Mouse (Mus musculus) left cerebral cortex, adult 2 months (tissue): Measurements from ENCODE around the gene Tnrc6b. TPM values are rescaled to one million over a fixed set of nuclear protein-coding genes. Genes with fewer than 3 reads are reported as not detected.
A peak's percentile ranks its signal among the peaks of the same experiment; 100 is the strongest.

Experiments
- DNase-seq, 2 experiments: peaks; one replicate each; pipeline ENCODE4 v3.0.0; 2021 to 2022; ENCODE audit warnings: low spot score in 2 of 2, mixed read lengths in 1 of 2; ENCODE audit errors: extremely low spot score in 1 of 2
- H3K27ac ChIP-seq: fragments of 200-600 bp; 2 replicates; pipeline ENCODE4 v1.8.1; 2022
- H3K4me3 ChIP-seq: fragments of 200-600 bp; 2 replicates; pipeline ENCODE4 v1.8.1; 2022
- CTCF ChIP-seq: fragments of 200-600 bp; IDR thresholded peaks from 2 replicates; pipeline ENCODE4 v1.8.1; 2022; ENCODE audit warnings: antibody characterized with exemption, mild to moderate bottlenecking, moderate library complexity
- intact Hi-C: fragments of 180-260 bp; cut with DNase I; formaldehyde crosslinking; loops from one replicate; pipeline ENCODE4 v1.15.1; 2025
- total RNA-seq, 2 experiments: library from RNA; stranded (reverse); gene quantifications; 2 replicates each; pipeline ENCODE4 v1.2.3; 2021

The Tnrc6b gene
- total RNA-seq, 2 experiments from 2014 or later = 118 to 120 TPM

DNA sequence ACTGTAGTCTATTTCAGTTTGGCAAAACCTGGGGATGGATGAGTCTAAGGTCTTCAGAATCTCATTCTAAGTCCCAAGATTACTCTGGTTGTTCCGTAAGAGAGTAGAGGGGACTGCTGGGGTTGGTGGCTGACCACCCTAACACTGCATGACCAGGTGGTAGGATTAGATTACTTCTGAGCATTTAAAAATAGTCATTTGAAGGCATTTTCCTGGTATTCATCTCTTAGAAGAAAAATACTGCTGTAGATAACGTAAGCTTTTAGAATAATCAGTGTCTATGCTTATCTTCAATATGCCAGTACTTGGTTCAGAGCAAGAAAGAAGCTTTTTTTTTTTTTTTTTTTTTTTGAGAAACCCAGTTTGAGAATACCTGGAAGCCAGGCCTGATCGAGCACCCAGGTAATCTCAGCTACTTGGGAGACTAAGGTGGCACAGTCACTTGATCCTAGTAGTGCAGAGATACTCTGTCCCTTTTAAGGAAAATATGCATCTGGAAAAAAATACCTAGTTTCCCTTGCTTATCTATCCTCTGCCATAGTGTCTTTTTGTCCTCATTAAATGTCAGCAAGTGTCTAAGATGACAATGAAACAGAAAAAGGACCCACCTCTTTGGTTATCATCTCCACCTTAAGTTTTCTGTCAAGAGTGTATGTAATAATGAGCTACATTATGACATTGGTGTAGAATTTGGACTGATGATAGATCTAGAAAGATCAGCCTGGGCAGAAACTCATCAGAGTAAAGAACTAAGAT is 33.7 kb downstream of the Tnrc6b start:
- Histone ChIP-seq H3K4me3 (no peak overlapping the region), H3K27ac (no peak overlapping the region)
- intact Hi-C loops = no loop called here
- no peak for TF ChIP-seq CTCF
- no peak for DNase-seq

DNA sequence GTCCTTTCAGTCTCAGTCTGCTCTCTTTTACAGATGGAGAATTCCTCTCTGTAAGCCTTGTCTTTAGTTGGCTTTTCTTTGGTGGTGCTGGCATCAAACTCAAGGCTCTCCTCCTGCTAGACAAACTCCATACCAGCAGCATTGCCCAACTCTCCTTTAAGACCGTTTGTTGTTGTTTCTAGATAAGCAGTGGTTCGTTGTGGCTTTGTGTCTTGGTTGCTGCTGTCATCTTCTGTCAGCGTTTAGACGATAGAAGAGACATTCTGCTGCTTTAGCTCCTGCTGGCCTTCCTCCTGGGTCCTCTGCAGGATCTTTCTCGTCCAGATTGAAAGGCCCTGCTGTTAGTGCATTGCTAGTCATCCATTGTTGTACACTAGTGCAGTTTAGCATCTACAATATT is 37.9 kb downstream of the Tnrc6b start:
- TF ChIP-seq CTCF = no peak
- H3K4me3 ChIP-seq = no peak overlapping the region
- DNase-seq = no peak
- intact Hi-C loops = no loop called here
- H3K27ac ChIP-seq = no peak overlapping the region

- Histone ChIP-seq H3K27ac (peak overlapping the region; percentile 15; the same call in 1 of the 2 replicates), H3K4me3 (no peak overlapping the region)
- peak in 1 of 2 experiments; percentile 10 for DNase-seq
- intact Hi-C loops = no loop called here
- no peak for TF ChIP-seq CTCF
These were observed 42.2 kb downstream of the Tnrc6b start for GRCm38 (mm10) chr15:80753351-80753750.

DNA sequence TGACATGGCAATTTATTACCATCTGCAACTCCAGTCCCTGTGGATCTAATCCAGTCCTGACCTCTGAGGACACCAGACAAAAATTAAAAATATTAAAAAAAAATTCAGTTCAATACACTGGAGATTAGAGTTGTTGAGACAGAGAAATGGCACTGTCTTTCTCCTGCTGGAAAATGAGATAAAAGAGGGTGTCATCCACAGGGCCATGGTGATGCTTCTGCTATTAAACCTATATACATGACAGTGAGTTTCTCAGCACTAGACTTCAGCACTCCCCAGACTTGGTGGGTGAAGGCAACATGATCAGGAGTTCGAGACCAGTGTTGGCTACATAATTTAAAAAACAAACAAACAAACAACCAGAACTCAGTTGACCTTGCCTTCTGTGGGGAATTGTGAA is 43.0 kb downstream of the Tnrc6b start:
- intact Hi-C loops = no loop called here
- DNase-seq = no peak
- no peak overlapping the region for H3K27ac ChIP-seq
- no peak overlapping the region for H3K4me3 ChIP-seq
- no peak for TF ChIP-seq CTCF

DNA sequence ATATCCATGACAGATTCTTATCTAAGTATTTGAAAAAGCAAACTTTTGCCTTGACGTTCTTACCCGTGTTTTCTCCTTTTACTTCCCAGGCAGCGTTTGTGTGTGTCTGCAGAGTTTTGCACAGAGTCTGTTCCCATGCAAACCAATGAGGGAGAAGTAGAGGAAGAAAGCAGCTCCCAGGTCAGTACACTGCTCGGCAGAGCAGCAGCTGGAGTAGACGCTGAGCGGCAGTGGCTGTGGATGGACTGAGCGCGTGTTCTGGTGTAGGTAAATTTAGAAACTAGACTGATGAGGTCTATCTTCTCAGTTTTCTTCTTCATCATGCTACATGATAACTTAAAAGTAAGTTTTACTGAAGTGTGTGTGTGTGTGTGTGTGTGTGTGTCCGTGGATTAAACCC is 48.3 kb downstream of the Tnrc6b start:
- TF ChIP-seq CTCF = no peak
- intact Hi-C loops = no loop called here
- DNase-seq = no peak
- Histone ChIP-seq H3K4me3 (no peak overlapping the region), H3K27ac (no peak overlapping the region)

DNA sequence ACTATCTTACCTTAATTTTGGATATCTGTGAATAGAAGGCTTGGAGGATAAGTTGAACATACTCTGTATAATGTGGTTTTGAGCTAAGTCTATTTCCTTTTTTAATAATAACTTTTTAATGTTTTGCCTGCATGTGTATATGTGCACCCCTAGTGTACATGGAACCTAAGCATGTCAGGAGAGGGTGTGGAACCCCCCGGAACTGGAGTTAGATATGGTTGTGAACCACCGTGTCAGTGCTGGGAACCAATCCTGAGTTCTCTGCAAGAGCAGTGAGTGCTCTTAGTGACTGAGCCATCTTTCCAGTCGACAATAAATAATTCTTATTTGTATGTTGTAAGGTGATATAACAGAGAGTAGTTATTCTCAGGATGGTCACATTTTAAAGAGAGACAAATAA is 49.4 kb downstream of the Tnrc6b start:
- intact Hi-C loops = no loop called here

GRCm38 (mm10) chr15:80760935-80761334 is 49.8 kb downstream of the Tnrc6b start:
- Histone ChIP-seq H3K27ac (no peak overlapping the region), H3K4me3 (no peak overlapping the region)
- DNase-seq = no peak
- intact Hi-C loops = no loop called here
- TF ChIP-seq CTCF = no peak

More for the DNA sequence above, 49.4 kb downstream of the Tnrc6b start:
- H3K4me3 ChIP-seq = no peak overlapping the region
- no peak for TF ChIP-seq CTCF
- DNase-seq = no peak
- H3K27ac ChIP-seq = no peak overlapping the region

- H3K4me3 ChIP-seq = no peak overlapping the region
- intact Hi-C loops = no loop called here
- TF ChIP-seq CTCF = no peak
- no peak for DNase-seq
- H3K27ac ChIP-seq = no peak overlapping the region
These were observed 51.5 kb downstream of the Tnrc6b start for GRCm38 (mm10) chr15:80762621-80763020.

DNA sequence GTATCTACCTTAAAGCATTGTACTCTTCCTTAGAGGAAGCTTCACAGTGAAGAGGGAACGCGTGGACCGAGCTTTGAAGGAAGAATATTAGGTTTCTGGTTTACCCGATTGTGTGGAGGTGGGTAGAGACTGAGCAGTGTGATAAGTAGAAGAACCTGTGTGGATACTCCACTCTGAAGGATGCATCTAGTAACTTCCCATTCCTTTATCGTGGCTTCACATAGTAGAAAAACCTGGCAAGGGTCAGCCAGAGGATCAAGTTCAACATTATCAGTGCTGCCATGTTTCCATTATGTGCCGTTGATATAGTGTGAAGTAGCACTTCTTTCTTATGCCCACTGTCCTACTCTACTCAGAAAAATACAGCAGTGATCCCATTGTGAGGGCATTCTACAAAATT is 53.6 kb downstream of the Tnrc6b start:
- intact Hi-C loops = no loop called here
- DNase-seq = no peak

DNA sequence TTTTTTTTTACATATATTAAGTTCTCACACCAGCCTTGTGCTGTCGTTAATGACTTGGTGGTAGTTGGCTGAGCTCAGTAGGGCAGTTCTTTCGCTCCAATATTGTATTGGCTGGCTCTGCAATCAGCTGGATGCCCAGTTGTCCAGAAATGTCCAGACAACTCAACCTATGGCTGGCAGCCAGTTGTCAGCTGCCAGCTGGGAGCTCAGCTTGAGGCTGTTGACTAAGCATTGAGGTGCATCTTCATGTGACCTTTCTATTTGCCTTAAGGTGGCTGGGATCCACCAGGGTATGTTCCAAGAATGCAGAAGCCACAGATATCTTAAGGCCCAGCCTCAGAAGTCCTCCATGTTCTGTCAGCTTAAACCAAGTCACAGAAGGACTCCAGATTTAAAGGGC is 54.3 kb downstream of the Tnrc6b start:
- intact Hi-C loops = no loop called here
- TF ChIP-seq CTCF = no peak
- H3K27ac ChIP-seq = no peak overlapping the region
- no peak for DNase-seq
- no peak overlapping the region for H3K4me3 ChIP-seq

More for the DNA sequence above, 53.6 kb downstream of the Tnrc6b start:
- H3K4me3 ChIP-seq = no peak overlapping the region
- no peak for TF ChIP-seq CTCF
- no peak overlapping the region for H3K27ac ChIP-seq

DNA sequence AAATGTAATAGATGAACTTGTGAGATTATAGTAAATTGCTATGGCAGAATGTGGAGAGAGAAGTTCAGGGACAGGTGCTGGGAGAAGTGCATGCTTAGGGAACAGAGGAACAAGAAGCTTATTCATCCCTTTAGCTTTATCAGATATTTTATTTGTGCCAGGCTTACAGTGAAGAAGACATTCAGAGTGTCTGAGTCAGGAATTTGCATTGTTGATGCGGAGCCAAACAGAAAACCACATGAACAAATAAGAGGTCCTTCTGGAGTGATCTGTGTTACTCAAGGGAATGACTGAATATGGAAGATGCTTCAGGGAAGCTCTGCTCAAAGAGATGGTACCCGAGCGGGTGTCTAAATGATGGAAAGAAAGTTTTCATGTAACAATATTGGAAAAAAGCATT is 57.1 kb downstream of the Tnrc6b start:
- Histone ChIP-seq H3K27ac (no peak overlapping the region), H3K4me3 (no peak overlapping the region)
- no peak for DNase-seq
- intact Hi-C loops = no loop called here
- TF ChIP-seq CTCF = no peak

DNA sequence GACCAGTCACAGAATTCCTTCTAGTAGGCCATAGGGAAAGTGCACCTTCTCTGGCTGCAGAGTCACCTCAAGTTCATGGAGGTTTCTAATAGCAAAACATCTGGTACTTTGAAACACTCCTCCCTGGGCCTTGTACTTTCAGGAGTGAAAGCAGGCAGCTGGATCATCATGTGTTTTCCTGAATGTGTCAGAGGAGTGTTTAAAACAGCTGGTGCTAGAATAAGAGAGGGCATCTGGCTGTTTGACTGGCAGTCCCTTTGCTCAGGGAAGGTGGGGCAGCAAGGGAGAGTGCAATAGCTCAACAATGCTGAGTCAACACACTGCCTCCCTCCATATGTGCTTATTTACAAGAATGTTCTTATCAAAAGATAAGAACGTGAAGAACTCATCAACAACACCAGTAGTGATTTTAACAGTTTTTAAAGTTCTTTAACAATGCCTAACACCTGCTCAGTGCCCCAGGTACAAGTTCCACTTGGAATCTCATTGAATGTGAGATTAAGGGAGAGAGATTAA is 60.9 kb downstream of the Tnrc6b start:
- no peak overlapping the region for H3K4me3 ChIP-seq
- no peak for DNase-seq
- TF ChIP-seq CTCF = no peak
- H3K27ac ChIP-seq = no peak overlapping the region
- intact Hi-C loops = no loop called here

GRCm38 (mm10) chr15:80774666-80775065 is 63.6 kb downstream of the Tnrc6b start:
- H3K4me3 ChIP-seq = no peak overlapping the region
- H3K27ac ChIP-seq = no peak overlapping the region
- TF ChIP-seq CTCF = no peak
- no peak for DNase-seq
- intact Hi-C loops = no loop called here
